Mouse (Mus musculus) neural tube, postnatal 0 days (tissue): Measurements from ENCODE around the gene Skp2. TPM values are rescaled to one million over a fixed set of nuclear protein-coding genes. Genes with fewer than 3 reads are reported as not detected.

Source experiments
- polyA plus RNA-seq: library from polyadenylated mRNA; unstranded; fragments of >200 nt; fragmentation: Nextera tagmentation; extraction: Ambion mirVana; gene quantifications from 2 replicates; pipeline ENCODE4 v1.2.1, GENCODE M21; 2015

The Skp2 gene
- 7.9 and 9.0 TPM in 2 replicates for polyA plus RNA-seq

DNA sequence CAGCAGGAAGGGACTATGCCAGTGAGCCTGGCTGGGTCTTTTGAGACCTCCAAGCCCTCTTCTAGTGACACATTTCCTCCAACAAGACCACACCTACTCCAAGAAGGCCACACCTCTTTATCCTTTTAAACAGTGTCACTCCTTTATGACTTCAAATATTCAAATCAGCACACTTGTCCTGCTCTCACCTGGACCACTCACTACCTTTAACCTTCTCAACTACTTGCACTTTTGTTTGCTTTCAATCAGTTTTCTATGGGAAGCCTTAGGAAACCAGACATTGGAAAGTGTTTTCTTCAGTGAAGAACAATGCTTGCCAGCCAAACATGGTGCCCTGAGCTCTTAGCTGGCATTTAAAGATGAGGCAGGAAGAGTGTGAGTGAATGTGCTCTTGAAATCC, at the start of gene Skp2:
Skp2 (minus strand) TSS at position 101 of the 400 bp plus-strand sequence.

DNA sequence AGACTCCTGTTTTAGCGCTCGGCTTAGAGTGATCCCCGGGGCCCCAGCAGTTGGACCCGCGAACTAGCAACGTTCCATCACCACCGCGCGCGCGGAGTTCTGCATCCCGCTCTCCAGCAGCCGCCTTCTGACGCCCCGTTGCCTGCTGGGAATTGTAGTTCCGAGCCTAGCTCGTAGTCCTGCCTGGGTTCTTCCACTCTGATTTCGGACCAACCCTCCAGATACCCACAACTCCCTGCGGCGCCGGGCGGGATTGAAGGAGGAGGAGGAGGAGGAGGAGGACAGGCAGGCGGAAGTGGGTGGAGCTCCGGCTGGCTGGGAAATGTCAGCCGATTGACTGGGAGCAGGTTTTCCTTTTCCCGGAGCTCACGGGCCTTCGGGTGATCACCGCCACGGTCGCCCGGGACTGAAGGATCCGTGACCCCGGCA, 15.0 kb downstream of the Skp2 start, which contains the start of gene Lmbrd2:
Lmbrd2 (plus strand) TSS at position 299 of the 429 bp plus-strand sequence.

DNA sequence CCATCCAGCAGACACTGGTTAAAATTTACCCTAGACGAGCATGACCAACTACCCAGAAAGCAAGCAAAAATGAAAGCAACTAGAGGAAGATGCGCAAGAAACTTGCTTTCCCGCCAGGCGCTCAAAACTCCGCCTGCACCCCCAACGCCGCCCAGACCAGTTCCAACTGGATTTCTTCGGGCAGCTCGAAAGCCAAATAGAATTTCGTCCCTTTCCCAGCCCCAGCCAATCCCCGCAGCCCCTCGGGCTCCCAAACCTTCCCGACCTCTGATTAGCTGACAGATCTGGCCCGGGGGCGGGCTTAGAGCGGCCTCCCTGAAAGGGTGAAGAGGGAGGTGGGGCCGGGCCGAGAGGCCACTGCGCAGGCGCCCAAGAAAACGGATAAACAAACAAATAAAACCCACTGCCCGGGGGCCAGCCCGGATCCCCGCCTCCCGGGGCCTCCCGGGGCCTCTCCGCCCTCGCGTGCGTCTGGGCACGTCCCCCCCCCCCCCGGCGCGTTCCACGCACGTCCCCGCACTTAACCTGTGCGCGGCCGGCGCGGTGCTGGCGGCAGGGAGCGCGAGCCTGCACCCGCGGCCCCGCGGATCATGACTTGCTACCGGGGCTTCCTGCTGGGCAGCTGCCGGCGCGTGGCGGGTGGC, 84.2 kb downstream of the Skp2 start, which contains the start of gene Nadk2:
Nadk2 (plus strand) TSS at position 349 of the 644 bp plus-strand sequence.

Other genes with a start within 250 kb of the Skp2 start
- gene Ranbp3l, start 187.5 kb downstream of the Skp2 start, polyA plus RNA-seq: 7.4 and 13.4 TPM in 2 replicates
- 27.5 and 32.4 TPM in 2 replicates for gene Nadk2, start 84.2 kb downstream of the Skp2 start, polyA plus RNA-seq
- 4.6 and 5.0 TPM in 2 replicates for gene Lmbrd2, start 14.9 kb downstream of the Skp2 start, polyA plus RNA-seq
- gene Ugt3a1, start 121.5 kb upstream of the Skp2 start, polyA plus RNA-seq: not detected in 2 replicates
- gene Ugt3a2, start 180.1 kb upstream of the Skp2 start, polyA plus RNA-seq: not detected in 2 replicates